Mouse (Mus musculus): Measurements from ENCODE around the gene Gm38655. TPM values are rescaled to one million over a fixed set of nuclear protein-coding genes. Genes with fewer than 3 reads are reported as not detected.

Gm38655 gene
- total and polyA plus RNA-seq, 2 experiments from 2014 or later, result not detected

- Histone ChIP-seq H3K4me1 (ENCODE audit: control insufficient read depth, insufficient read depth) (peaks cover 24% of the 10 kb centered on the region), H3K27me3 (ENCODE audit: control insufficient read depth, insufficient read depth, low read length) (no peaks in the 10 kb centered on the region), H3K4me3 (ENCODE audit: low read depth, low read length) (peak overlapping the region; percentile 75), H3K9ac (replicated peaks; ENCODE audit: low read depth, low read length) (peak overlapping the region; percentile 81), H3K27ac (ENCODE audit: low read depth) (peak overlapping the region; percentile 80), H3K9me3 (replicated peaks; ENCODE audit: control insufficient read depth, low read length) (no peaks in the 10 kb centered on the region), H3K36me3 (replicated peaks; ENCODE audit: control insufficient read depth, insufficient read depth, low read length) (peaks cover 11% of the 10 kb centered on the region; the same call in 1 of the 2 replicates), H3K4me2 (ENCODE audit: low read depth, low read length) (peak overlapping the region; percentile 80)
- TF ChIP-seq CTCF (IDR thresholded peaks at IDR 0.05; ENCODE audit: low read depth), result no peak
- no peak for TF ChIP-seq EP300 (IDR thresholded peaks at IDR 0.05; ENCODE audit: low read depth)
- no peak for ATAC-seq (ENCODE audit: insufficient read depth, low read depth)
- WGBS, result 4% methylated on average over 11 of the region's 11 CpGs
- DNase-seq (ENCODE audit: low spot score), result no peak
Measured at GRCm38 (mm10) chr17:25187784-25188149, 12.5 kb upstream of the Gm38655 start.

DNA sequence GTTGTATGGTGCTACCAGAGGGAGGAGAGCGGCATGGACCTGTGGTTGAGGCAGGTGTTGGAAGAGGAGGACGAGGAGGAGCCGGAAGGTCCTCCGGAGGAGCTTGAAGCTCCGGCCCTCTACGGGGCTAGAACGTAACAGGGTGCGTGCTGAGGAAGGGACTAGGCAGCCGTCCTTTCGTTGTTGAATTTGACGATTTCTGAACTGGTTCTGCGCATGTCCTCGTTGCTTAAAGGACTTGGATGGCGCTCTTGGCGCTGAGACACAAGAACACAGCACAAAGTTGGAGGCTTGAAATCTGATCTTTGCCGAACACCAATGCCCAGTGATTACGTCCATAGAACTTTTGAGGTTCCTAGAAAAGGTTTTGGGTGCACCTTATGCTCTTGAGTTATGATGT lies 9.7 kb upstream of the Gm38655 start:
- H3K9me3 ChIP-seq (replicated peaks; ENCODE audit: control insufficient read depth, low read length), result no peaks in the 10 kb centered on the region
- 8% methylated on average over 17 of the region's 17 CpGs for whole genome bisulfite sequencing
- H3K9ac ChIP-seq (replicated peaks; ENCODE audit: low read depth, low read length), result peak overlapping the region; percentile 70
- ATAC-seq (ENCODE audit: insufficient read depth, low read depth) (no peak), DNase-seq (ENCODE audit: low spot score) (no peak)
- H3K27ac ChIP-seq (ENCODE audit: low read depth), result peak overlapping the region; percentile 68
- H3K36me3 ChIP-seq (replicated peaks; ENCODE audit: control insufficient read depth, insufficient read depth, low read length), result no peaks in the 10 kb centered on the region
- TF ChIP-seq CTCF (IDR thresholded peaks at IDR 0.05; ENCODE audit: low read depth), result no peak
- TF ChIP-seq EP300 (IDR thresholded peaks at IDR 0.05; ENCODE audit: low read depth), result no peak
- peak overlapping the region; percentile 96 for H3K4me2 ChIP-seq (ENCODE audit: low read depth, low read length)
- 0 out of 2 replicates have a peak, but pooled peaks cover 6% of the 10 kb centered on the region for H3K27me3 ChIP-seq (ENCODE audit: control insufficient read depth, insufficient read depth, low read length)
- H3K4me3 ChIP-seq (ENCODE audit: low read depth, low read length), result peak overlapping the region; percentile 78
- H3K4me1 ChIP-seq (ENCODE audit: control insufficient read depth, insufficient read depth), result peaks cover 22% of the 10 kb centered on the region

DNA sequence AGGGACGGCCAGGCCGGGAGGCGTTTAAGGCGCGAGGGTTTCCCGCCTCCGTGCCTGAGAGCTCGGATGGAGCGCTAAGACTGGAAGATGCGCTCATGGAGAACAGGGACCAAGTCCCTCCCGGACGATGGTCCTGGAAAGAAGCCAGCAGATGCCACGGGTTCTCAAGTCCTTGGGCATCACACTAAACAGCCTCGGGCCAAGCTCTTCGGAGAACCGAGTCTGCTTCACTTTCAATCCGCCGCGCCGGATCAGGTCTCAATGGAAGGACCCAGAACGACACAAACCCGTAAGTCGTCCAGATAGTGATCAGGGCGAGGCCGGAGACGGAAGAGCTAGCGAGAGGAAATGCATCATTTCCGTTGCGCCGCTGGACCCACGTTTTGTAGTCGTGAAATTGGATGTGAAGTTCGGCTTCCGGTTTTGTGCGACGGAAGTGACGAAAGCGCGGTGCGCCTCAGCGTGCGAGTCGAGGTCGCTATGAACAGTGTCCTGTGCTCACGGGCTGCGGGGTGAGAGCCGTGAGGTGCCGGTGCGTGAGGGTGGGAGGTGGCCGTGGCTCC lies 8.9 kb upstream of the Gm38655 start, which contains the start of gene BC003965:
Gene BC003965 (plus strand): TSS at position 426 of the 563 bp plus-strand sequence.
- DNase-seq (ENCODE audit: low spot score) (peak; percentile 94), ATAC-seq (ENCODE audit: insufficient read depth, low read depth) (peak; percentile 79)
- H3K4me2 ChIP-seq (ENCODE audit: low read depth, low read length), result peak within 1 kb of the TSS; percentile 96
- peaks cover 15% of the 10 kb centered on the region for H3K4me1 ChIP-seq (ENCODE audit: control insufficient read depth, insufficient read depth)
- under 1% methylated on average over 50 of the region's 50 CpGs for WGBS
- TF ChIP-seq CTCF (IDR thresholded peaks at IDR 0.05; ENCODE audit: low read depth) (no peak), EP300 (IDR thresholded peaks at IDR 0.05; ENCODE audit: low read depth) (peak; percentile 96)
- 0 out of 2 replicates have a peak, but pooled peaks cover 6% of the 10 kb centered on the region for H3K27me3 ChIP-seq (ENCODE audit: control insufficient read depth, insufficient read depth, low read length)
- H3K9me3 ChIP-seq (replicated peaks; ENCODE audit: control insufficient read depth, low read length), result no peaks in the 10 kb centered on the region
- H3K36me3 ChIP-seq (replicated peaks; ENCODE audit: control insufficient read depth, insufficient read depth, low read length), result no peaks in the 10 kb centered on the region
- H3K9ac ChIP-seq (replicated peaks; ENCODE audit: low read depth, low read length), result peak within 1 kb of the TSS; percentile 70
- peak within 1 kb of the TSS; percentile 78 for H3K4me3 ChIP-seq (ENCODE audit: low read depth, low read length)
- peak within 1 kb of the TSS; percentile 91 for H3K27ac ChIP-seq (ENCODE audit: low read depth)

- Histone ChIP-seq H3K4me3 (ENCODE audit: low read depth, low read length) (no peak overlapping the region), H3K9ac (replicated peaks; ENCODE audit: low read depth, low read length) (no peak overlapping the region), H3K4me1 (ENCODE audit: control insufficient read depth, insufficient read depth) (peaks cover 12% of the 10 kb centered on the region), H3K36me3 (replicated peaks; ENCODE audit: control insufficient read depth, insufficient read depth, low read length) (no peaks in the 10 kb centered on the region), H3K9me3 (replicated peaks; ENCODE audit: control insufficient read depth, low read length) (no peaks in the 10 kb centered on the region), H3K4me2 (ENCODE audit: low read depth, low read length) (peak overlapping the region; percentile 96; the same call in 1 of the 2 replicates), H3K27ac (ENCODE audit: low read depth) (no peak overlapping the region), H3K27me3 (ENCODE audit: control insufficient read depth, insufficient read depth, low read length) (0 out of 2 replicates have a peak, but pooled peaks cover 6% of the 10 kb centered on the region)
- ATAC-seq (ENCODE audit: insufficient read depth, low read depth) (no peak), DNase-seq (ENCODE audit: low spot score) (no peak)
- TF ChIP-seq CTCF (IDR thresholded peaks at IDR 0.05; ENCODE audit: low read depth) (no peak), EP300 (IDR thresholded peaks at IDR 0.05; ENCODE audit: low read depth) (no peak)
Measured at GRCm38 (mm10) chr17:25183232-25183631, 8.0 kb upstream of the Gm38655 start.

GRCm38 (mm10) chr17:25172558-25172957 lies 2.7 kb downstream of the Gm38655 start:
- Histone ChIP-seq H3K27ac (ENCODE audit: low read depth) (no peak overlapping the region), H3K36me3 (replicated peaks; ENCODE audit: control insufficient read depth, insufficient read depth, low read length) (no peaks in the 10 kb centered on the region), H3K4me3 (ENCODE audit: low read depth, low read length) (no peak overlapping the region), H3K27me3 (ENCODE audit: control insufficient read depth, insufficient read depth, low read length) (0 out of 2 replicates have a peak, but pooled peaks cover 5% of the 10 kb centered on the region), H3K9me3 (replicated peaks; ENCODE audit: control insufficient read depth, low read length) (no peaks in the 10 kb centered on the region), H3K4me1 (ENCODE audit: control insufficient read depth, insufficient read depth) (no peaks in the 10 kb centered on the region), H3K9ac (replicated peaks; ENCODE audit: low read depth, low read length) (no peak overlapping the region), H3K4me2 (ENCODE audit: low read depth, low read length) (no peak overlapping the region)
- ATAC-seq (ENCODE audit: insufficient read depth, low read depth) (no peak), DNase-seq (ENCODE audit: low spot score) (no peak)
- TF ChIP-seq CTCF (IDR thresholded peaks at IDR 0.05; ENCODE audit: low read depth), result no peak
- TF ChIP-seq EP300 (IDR thresholded peaks at IDR 0.05; ENCODE audit: low read depth), result no peak
- WGBS, result 55% methylated on average over 3 of the region's 3 CpGs

DNA sequence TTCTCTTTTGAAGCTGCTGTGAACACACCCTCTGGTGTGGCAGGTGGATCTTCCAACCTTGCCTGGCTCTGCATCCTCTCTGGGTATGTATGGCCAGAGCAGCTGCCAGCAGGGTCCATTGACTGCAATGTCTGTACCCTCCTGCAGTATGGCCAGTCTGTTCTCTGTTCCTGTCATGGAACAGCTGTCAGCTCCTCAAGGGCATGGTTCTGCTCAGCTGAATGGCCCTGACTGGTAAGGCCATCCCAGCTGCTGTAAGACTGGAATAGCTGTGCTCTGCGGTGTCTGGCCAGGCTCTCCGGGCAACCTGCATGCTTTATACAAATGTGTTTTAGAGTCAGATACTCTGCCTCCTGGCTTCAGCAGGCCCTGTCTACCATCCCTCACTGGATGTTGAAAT lies 5.6 kb downstream of the Gm38655 start:
- H3K36me3 ChIP-seq (replicated peaks; ENCODE audit: control insufficient read depth, insufficient read depth, low read length), result no peaks in the 10 kb centered on the region
- WGBS, result 55% methylated on average over 2 of the region's 2 CpGs
- H3K9ac ChIP-seq (replicated peaks; ENCODE audit: low read depth, low read length), result no peak overlapping the region
- H3K9me3 ChIP-seq (replicated peaks; ENCODE audit: control insufficient read depth, low read length), result no peaks in the 10 kb centered on the region
- DNase-seq (ENCODE audit: low spot score), result no peak
- no peaks in the 10 kb centered on the region for H3K4me1 ChIP-seq (ENCODE audit: control insufficient read depth, insufficient read depth)
- no peak overlapping the region for H3K4me3 ChIP-seq (ENCODE audit: low read depth, low read length)
- no peak overlapping the region for H3K27ac ChIP-seq (ENCODE audit: low read depth)
- TF ChIP-seq CTCF (IDR thresholded peaks at IDR 0.05; ENCODE audit: low read depth) (no peak), EP300 (IDR thresholded peaks at IDR 0.05; ENCODE audit: low read depth) (no peak)
- H3K27me3 ChIP-seq (ENCODE audit: control insufficient read depth, insufficient read depth, low read length), result no peaks in the 10 kb centered on the region
- no peak for ATAC-seq (ENCODE audit: insufficient read depth, low read depth)
- H3K4me2 ChIP-seq (ENCODE audit: low read depth, low read length), result no peak overlapping the region
